Mouse (Mus musculus) cerebellum, adult (tissue): ENCODE measurements around the gene Foxb2.

Source experiments
- ATAC-seq: cut with Nextera tagmentation; 2 replicates; pipeline ENCODE4 v1.9.2; 2017; ENCODE audit warnings: mild to moderate bottlenecking, moderate library complexity, mixed read lengths; ENCODE audit not compliant: insufficient number of reproducible peaks, low FRiP score, low TSS enrichment

The Foxb2 gene

DNA sequence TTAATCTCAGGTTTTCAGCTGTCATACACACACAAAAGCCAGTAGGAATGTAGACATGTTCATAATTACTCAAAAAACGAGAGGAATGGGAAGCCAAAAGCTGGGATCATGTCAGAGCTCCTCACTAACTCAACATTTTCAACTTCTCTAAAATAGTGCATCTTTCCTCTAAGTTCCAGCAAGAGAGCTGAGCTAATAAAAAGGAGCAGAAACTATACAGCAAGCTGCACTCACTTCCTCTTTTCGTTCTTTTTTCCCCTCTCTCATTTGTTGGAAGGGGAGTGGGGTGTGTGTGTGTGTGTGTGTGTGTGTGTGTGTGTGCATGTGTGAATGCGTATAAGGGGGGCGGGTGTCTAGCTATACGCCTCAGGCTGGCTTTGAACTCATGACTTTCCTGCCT, 45.9 kb downstream of the Foxb2 start:
- no peak for ATAC-seq

DNA sequence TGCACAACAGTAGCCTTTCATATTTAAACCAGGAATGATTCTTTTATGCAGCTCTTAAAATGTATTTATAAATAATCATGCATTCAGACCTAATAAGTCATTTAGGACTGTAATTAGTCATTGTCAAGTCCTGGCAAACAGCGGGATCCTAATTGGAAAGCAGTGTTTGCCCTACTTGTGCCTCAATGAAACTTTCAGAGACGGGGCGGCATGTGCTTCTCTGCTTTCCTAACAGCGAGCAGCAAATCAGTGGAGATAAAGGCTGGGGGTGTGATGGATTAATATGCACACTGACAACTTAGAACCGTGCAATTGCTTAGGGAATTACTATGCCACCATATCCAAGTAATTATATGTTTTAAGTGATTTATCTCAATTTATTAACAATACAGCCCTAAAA, 48.4 kb downstream of the Foxb2 start:
- no peak for ATAC-seq
